8 mouse cellular contexts compared by ENCODE assay signal in the genomic region with DNA sequence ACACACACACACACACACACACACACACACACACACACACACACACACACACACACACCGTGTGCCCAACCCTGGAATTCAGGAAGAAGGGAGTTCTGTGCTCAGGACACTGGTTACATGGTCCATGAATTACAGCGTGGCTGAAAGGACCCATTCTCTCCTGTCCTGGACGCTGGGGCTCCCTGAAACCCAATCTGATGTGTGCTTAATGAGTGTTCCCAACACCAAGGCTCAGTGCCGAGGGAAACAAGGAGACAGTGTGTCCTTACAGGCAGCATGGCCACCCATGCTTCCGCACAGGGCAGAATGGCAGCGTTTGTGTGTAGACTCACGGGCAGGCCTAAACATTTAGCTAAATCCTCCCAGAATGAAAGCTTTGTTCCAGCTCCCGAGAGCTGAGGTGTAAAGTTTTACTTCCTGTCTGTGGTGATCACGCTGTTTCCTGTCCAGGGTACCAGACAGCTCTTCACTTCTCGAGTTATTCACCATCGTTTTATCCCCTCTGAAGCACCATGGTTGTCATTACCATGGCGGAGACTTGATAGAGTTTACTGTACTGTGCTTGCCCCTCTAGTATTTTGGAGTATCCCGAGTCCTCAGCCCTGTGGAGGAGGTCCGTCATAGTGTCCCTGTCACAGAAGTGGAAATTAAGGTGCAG.
DNase-seq lines count a peak whose midpoint lies in the region; ATAC-seq and TF ChIP-seq lines count a peak whose summit lies in the region.

No protein-coding gene starts in this region.

- H3K4me1 ChIP-seq in lung, embryonic 14.5 days (ENCODE audit: insufficient read depth) = peaks cover 10% of the 10 kb centered on the region
- peaks cover 34% of the 10 kb centered on the region for H3K4me1 ChIP-seq in forebrain, embryonic 10.5 days
- peaks cover 26% of the 10 kb centered on the region for H3K4me1 ChIP-seq in intestine, embryonic 16.5 days (ENCODE audit: control insufficient read depth, insufficient read depth, low read length)

- WGBS in lung, embryonic 14.5 days = 38% methylated on average over 14 of the region's 14 CpGs
- 45% methylated on average over 14 of the region's 14 CpGs for WGBS in forebrain, embryonic 10.5 days
- 56% methylated on average over 14 of the region's 14 CpGs for WGBS in intestine, embryonic 16.5 days

- peak overlapping the region; percentile 40 for H3K27ac ChIP-seq in lung, embryonic 14.5 days (ENCODE audit: low read depth)
- peak overlapping the region; percentile 73 for H3K27ac ChIP-seq in forebrain, embryonic 10.5 days
- H3K27ac ChIP-seq in intestine, embryonic 16.5 days (ENCODE audit: low read length) = no peak overlapping the region

- no peak overlapping the region for H3K4me2 ChIP-seq in lung, embryonic 14.5 days
- no peak overlapping the region for H3K4me2 ChIP-seq in intestine, embryonic 16.5 days (ENCODE audit: low read depth, low read length)

- H3K9ac ChIP-seq in lung, embryonic 14.5 days = no peak overlapping the region
- H3K9ac ChIP-seq in intestine, embryonic 16.5 days (ENCODE audit: low read depth, low read length) = peak overlapping the region; percentile 21; the same call in 1 of the 2 replicates

- ATAC-seq in lung, embryonic 14.5 days (ENCODE audit: insufficient read depth) = peak; percentile 58; the same call in 1 of the 2 replicates
- ATAC-seq in intestine, embryonic 16.5 days = 0 out of 2 replicates have a peak, but pooled peaks have one; percentile 7

- no peaks in the 10 kb centered on the region for H3K27me3 ChIP-seq in lung, embryonic 14.5 days (ENCODE audit: insufficient read depth, low read length)
- no peaks in the 10 kb centered on the region for H3K27me3 ChIP-seq in forebrain, embryonic 10.5 days (ENCODE audit: poor library complexity, severe bottlenecking)
- H3K27me3 ChIP-seq in intestine, embryonic 16.5 days (replicated peaks; ENCODE audit: control insufficient read depth, insufficient read depth, low read length) = no peaks in the 10 kb centered on the region

- H3K36me3 ChIP-seq in lung, embryonic 14.5 days (ENCODE audit: insufficient read depth) = no peaks in the 10 kb centered on the region
- peaks cover 25% of the 10 kb centered on the region for H3K36me3 ChIP-seq in forebrain, embryonic 10.5 days (replicated peaks)
- no peaks in the 10 kb centered on the region for H3K36me3 ChIP-seq in intestine, embryonic 16.5 days (ENCODE audit: control insufficient read depth, insufficient read depth, low read length)

- peaks cover 8% of the 10 kb centered on the region; the same call in 1 of the 2 replicates for H3K9me3 ChIP-seq in lung, embryonic 14.5 days (ENCODE audit: low read depth, low read length)
- peaks cover 20% of the 10 kb centered on the region; the same call in 1 of the 2 replicates for H3K9me3 ChIP-seq in forebrain, embryonic 10.5 days
- no peaks in the 10 kb centered on the region for H3K9me3 ChIP-seq in intestine, embryonic 16.5 days (ENCODE audit: control insufficient read depth, low read length)

- peak; percentile 34 for DNase-seq in lung, embryonic 14.5 days
- DNase-seq in lung, postnatal 14 days = no peak
- peak; percentile 42 for DNase-seq in forebrain, embryonic 10.5 days (ENCODE audit: extremely low spot score, low spot score)
- DNase-seq in neural tube, embryonic 10.5 days (ENCODE audit: extremely low spot score, low spot score) = peak; percentile 34
- DNase-seq in urinary bladder, postnatal 10 days (ENCODE audit: low spot score) = no peak
- no peak for DNase-seq in thymus, postnatal 0 days (ENCODE audit: low spot score)
- DNase-seq in lung, postnatal 4 days = no peak

- H3K4me3 ChIP-seq in lung, embryonic 14.5 days (ENCODE audit: low read depth, low read length) = no peak overlapping the region
- H3K4me3 ChIP-seq in forebrain, embryonic 10.5 days = no peak overlapping the region
- H3K4me3 ChIP-seq in intestine, embryonic 16.5 days (ENCODE audit: low read length) = no peak overlapping the region

- TF ChIP-seq CTCF in lung, embryonic 14.5 days (IDR thresholded peaks at IDR 0.05; ENCODE audit: low read depth) = no peak

Comparison
In these comparisons a context has a peak if more than half of its experiments do, and no peak if none do; other contexts are left out.
1. DNase-seq: peak in lung, embryonic 14.5 days (single experiment), forebrain, embryonic 10.5 days (single experiment) and neural tube, embryonic 10.5 days (single experiment); none in lung, postnatal 14 days (single experiment), urinary bladder, postnatal 10 days (single experiment), thymus, postnatal 0 days (single experiment) and lung, postnatal 4 days (0 of 2).